Mouse (Mus musculus) heart, postnatal 0 days (tissue): Measurements from ENCODE around the gene Gm10563. TPM values are rescaled to one million over a fixed set of nuclear protein-coding genes. Genes with fewer than 3 reads are reported as not detected.

Source experiments
- ATAC-seq: fragments of 200-750 bp; cut with Nextera tagmentation; 2 replicates; pipeline ENCODE4 v1.8.0; 2017; ENCODE audit warnings: low read depth, moderate number of reproducible peaks, moderate library complexity; ENCODE audit not compliant: insufficient read depth
- DNase-seq: peaks from one replicate; pipeline ENCODE4 v3.0.0-alpha.2; 2016; ENCODE audit warnings: low spot score
- H3K27ac ChIP-seq: fragments of 300-500 bp; sonication (generic); 2 replicates; pipeline ENCODE4 v1.5.1; 2014; ENCODE audit warnings: low read depth, mild to moderate bottlenecking
- H3K27me3 ChIP-seq: fragments of 300-500 bp; sonication (generic); 2 replicates; pipeline ENCODE4 v1.6.1; 2014; ENCODE audit warnings: low read length, mixed read lengths; ENCODE audit not compliant: control insufficient read depth, insufficient read depth
- H3K36me3 ChIP-seq: fragments of 300-500 bp; sonication (generic); replicated peaks from 2 replicates; pipeline ENCODE4 v1.6.1; 2014; ENCODE audit warnings: low read length, mixed read lengths; ENCODE audit not compliant: control insufficient read depth, insufficient read depth
- H3K4me1 ChIP-seq: fragments of 300-500 bp; sonication (generic); 2 replicates; pipeline ENCODE4 v1.6.1; 2014; ENCODE audit warnings: antibody characterized with exemption; ENCODE audit not compliant: control insufficient read depth, insufficient read depth
- H3K4me2 ChIP-seq: fragments of 300-500 bp; sonication (generic); 2 replicates; pipeline ENCODE4 v1.6.1; 2014; ENCODE audit warnings: low read depth, mild to moderate bottlenecking, low read length, moderate library complexity
- H3K4me3 ChIP-seq: fragments of 300-500 bp; sonication (generic); 2 replicates; pipeline ENCODE4 v1.5.1; 2014; ENCODE audit warnings: low read depth, low read length
- H3K9ac ChIP-seq: fragments of 300-500 bp; sonication (generic); replicated peaks from 2 replicates; pipeline ENCODE4 v1.6.1; 2014; ENCODE audit warnings: low read depth, low read length, mixed read lengths
- H3K9me3 ChIP-seq: fragments of 300-500 bp; sonication (generic); replicated peaks from 2 replicates; pipeline ENCODE4 v1.6.1; 2016; ENCODE audit warnings: low read length; ENCODE audit not compliant: control insufficient read depth
- CTCF ChIP-seq: IDR thresholded peaks from 2 replicates; pipeline ENCODE4 v1.5.1; 2016; ENCODE audit warnings: antibody characterized with exemption, control low read depth, low read depth
- EP300 ChIP-seq: IDR thresholded peaks from 2 replicates; pipeline ENCODE4 v1.6.1; 2016; ENCODE audit warnings: antibody characterized with exemption, low read depth
- WGBS: fragments of 180-500 bp; shearing (Covaris S2); extraction: QIAGEN DNeasy Blood & Tissue Kit; methylation state at CpG from one replicate; pipeline ENCODE4 v1.1.7; 2014; 5-methylcytosine and 5-hydroxymethylcytosine counted together
- polyA plus RNA-seq: library from polyadenylated mRNA; unstranded; fragments of >200 nt; fragmentation: Nextera tagmentation; extraction: Ambion mirVana; gene quantifications from 2 replicates; pipeline ENCODE4 v1.2.1, GENCODE M21; 2015
- total RNA-seq: library from RNA; depleted of rRNA; stranded (reverse); fragments of >200 nt; gene quantifications from 2 replicates; pipeline ENCODE4 v1.2.3, GENCODE M21; 2014; ENCODE audit warnings: low replicate concordance

Gm10563 gene
- total and polyA plus RNA-seq, 2 experiments from 2014 or later, result not detected

GRCm38 (mm10) chr4:155580420-155580819 is 64.8 kb downstream of the Gm10563 start:
- DNase-seq (peak; percentile 31), ATAC-seq (no peak)
- Histone ChIP-seq H3K27me3 (no peaks in the 10 kb centered on the region), H3K9me3 (no peaks in the 10 kb centered on the region), H3K9ac (no peak overlapping the region), H3K4me2 (no peak overlapping the region), H3K36me3 (peaks cover 60% of the 10 kb centered on the region), H3K4me1 (no peaks in the 10 kb centered on the region), H3K4me3 (no peak overlapping the region), H3K27ac (no peak overlapping the region)
- WGBS, result 29% methylated on average over 1 of the region's 1 CpGs
- no peak for TF ChIP-seq EP300
- TF ChIP-seq CTCF, result peak; percentile 82

DNA sequence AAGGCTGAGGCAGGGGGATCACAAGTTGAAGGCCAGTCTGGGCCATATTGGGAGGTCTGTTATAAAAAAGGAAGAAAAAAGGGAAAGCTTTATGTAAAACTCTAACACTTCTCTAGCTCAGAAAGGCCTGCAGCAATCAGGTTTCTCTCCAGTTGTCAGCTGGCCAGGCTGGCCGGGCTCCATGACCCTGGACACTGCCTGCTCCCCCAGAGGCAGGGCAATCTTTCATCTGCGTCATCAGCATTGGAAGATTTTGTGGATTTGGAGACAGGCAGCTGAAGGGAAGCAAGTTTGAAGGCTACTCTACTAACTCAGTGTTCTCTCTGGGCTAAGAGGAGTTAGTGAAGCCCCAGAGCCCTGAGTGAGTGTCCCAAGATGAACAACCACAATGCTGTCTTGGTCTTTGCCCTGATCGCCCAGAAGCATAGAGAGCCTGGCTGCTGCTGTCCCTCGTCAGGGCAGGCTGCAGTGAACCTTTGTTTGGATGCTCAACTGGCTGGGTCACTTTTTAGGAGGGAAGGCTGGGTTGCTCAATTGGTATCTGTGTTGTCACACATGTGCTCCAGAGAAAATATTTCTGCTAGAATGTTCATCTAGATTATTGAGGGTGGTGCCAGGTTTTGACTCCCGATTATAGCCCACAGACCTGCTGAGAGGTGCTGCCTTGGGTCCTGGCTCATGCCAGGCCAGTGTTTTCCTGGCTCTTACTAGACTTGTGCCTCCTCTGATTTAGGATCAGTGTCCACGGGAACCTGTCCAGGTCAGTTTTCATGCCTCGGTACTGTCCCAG is 66.7 kb downstream of the Gm10563 start:
- Histone ChIP-seq H3K27ac (no peak overlapping the region), H3K4me3 (no peak overlapping the region), H3K4me1 (no peaks in the 10 kb centered on the region), H3K9me3 (no peaks in the 10 kb centered on the region), H3K9ac (no peak overlapping the region), H3K4me2 (no peak overlapping the region), H3K27me3 (no peaks in the 10 kb centered on the region), H3K36me3 (peaks cover 41% of the 10 kb centered on the region)
- ATAC-seq, result no peak
- 76% methylated on average over 7 of the region's 7 CpGs for WGBS
- TF ChIP-seq CTCF (no peak), EP300 (no peak)
- no peak for DNase-seq

DNA sequence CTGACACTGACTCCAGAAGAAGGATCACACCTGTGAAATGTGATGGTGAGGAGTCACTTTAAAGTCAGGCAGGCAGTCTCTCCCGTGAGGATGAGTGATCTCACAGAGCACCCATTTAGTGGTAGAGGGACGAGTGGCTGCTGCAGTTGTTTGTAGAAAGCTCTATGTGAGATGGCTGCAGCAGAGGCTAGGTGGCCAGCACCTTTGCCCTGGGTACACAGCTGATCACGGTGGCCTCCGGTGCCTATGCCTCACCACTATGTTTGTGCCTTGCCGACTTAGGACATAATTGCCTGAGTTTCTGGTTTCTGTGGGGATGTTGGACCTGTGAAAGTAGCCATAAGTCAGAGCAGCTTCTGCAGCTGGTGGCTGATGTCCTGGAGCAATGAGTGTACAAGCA is 67.5 kb downstream of the Gm10563 start:
- Histone ChIP-seq H3K9me3 (no peaks in the 10 kb centered on the region), H3K27ac (no peak overlapping the region), H3K4me3 (no peak overlapping the region), H3K36me3 (peaks cover 33% of the 10 kb centered on the region), H3K4me2 (no peak overlapping the region), H3K9ac (no peak overlapping the region), H3K4me1 (no peaks in the 10 kb centered on the region), H3K27me3 (no peaks in the 10 kb centered on the region)
- 81% methylated on average over 5 of the region's 5 CpGs for WGBS
- DNase-seq, result no peak
- no peak for TF ChIP-seq CTCF
- TF ChIP-seq EP300, result no peak
- ATAC-seq, result no peak

DNA sequence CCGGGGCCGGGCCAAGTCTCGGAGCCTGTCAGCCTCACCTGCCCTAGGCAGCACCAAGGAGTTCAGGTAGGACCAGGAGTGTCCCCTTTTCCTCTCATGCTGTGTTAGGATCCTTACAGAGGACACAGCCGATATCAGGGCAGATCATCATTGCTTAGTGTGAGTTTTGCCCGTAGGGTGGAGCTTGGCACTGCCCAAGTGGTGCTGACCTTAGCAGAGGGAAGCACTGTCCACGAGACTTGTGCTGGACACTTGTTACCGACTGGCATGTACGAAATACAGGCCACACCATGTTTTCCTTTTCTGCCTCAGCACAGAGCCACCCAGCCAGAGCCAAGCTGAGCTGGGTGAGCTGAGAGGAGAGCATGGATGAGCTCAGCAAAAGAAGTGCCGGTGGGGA is 68.1 kb downstream of the Gm10563 start:
- Histone ChIP-seq H3K36me3 (peaks cover 27% of the 10 kb centered on the region), H3K9me3 (no peaks in the 10 kb centered on the region), H3K27ac (no peak overlapping the region), H3K4me3 (no peak overlapping the region), H3K4me1 (no peaks in the 10 kb centered on the region), H3K27me3 (no peaks in the 10 kb centered on the region), H3K4me2 (no peak overlapping the region), H3K9ac (no peak overlapping the region)
- no peak for ATAC-seq
- 87% methylated on average over 9 of the region's 9 CpGs for WGBS
- no peak for DNase-seq
- TF ChIP-seq CTCF, result no peak
- TF ChIP-seq EP300, result no peak

DNA sequence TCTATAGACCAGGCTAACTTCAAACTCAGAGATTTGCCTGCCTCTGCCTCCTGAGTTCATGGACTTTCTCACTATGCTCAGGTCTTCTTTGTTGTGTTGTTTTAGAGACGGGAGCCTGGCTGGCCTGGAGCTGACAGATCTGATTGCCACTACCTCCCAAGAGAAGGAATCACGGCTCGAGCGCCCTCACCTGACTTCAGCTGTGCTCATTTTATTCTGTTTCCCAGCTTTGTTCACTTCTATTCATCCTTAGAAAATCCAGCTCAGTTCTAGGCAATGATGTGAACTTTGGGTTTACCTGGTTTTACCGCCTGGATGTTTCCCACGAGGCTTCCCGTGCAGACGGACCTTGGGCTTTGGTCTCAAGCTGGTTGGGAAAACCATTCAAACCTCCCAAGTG is 69.7 kb downstream of the Gm10563 start:
- ATAC-seq, result no peak
- no peaks in the 10 kb centered on the region for H3K27me3 ChIP-seq
- peaks cover 27% of the 10 kb centered on the region for H3K36me3 ChIP-seq
- H3K4me2 ChIP-seq, result no peak overlapping the region
- no peak overlapping the region for H3K4me3 ChIP-seq
- no peak overlapping the region for H3K27ac ChIP-seq
- WGBS, result 88% methylated on average over 8 of the region's 8 CpGs
- no peak for TF ChIP-seq CTCF
- TF ChIP-seq EP300, result no peak
- no peaks in the 10 kb centered on the region for H3K9me3 ChIP-seq
- no peak overlapping the region for H3K9ac ChIP-seq
- 0 out of 2 replicates have a peak, but pooled peaks cover 4% of the 10 kb centered on the region for H3K4me1 ChIP-seq
- DNase-seq, result no peak

DNA sequence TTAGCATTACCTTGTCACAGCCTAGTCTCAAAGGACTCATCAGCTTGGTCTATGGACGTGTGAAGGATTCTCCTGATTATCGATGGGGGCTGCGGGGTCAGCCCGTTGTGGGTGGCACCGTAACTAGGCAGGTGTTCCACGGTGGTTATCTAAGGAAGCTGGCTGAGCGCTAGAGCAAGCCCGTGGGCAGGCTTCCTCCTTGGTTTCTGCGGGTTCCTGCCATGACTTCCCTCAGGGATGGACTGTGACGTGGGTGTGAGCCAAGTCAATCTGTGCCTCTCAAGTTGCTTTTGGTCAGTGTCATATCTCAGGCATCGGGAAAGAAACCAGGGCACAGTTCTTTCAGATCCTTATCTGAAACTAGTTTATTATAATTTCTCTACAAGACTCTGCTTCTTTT is 70.3 kb downstream of the Gm10563 start:
- no peaks in the 10 kb centered on the region for H3K9me3 ChIP-seq
- TF ChIP-seq CTCF, result no peak
- TF ChIP-seq EP300, result no peak
- 66% methylated on average over 11 of the region's 11 CpGs for WGBS
- DNase-seq (no peak), ATAC-seq (no peak)
- no peak overlapping the region for H3K27ac ChIP-seq
- H3K27me3 ChIP-seq, result no peaks in the 10 kb centered on the region
- 0 out of 2 replicates have a peak, but pooled peaks cover 4% of the 10 kb centered on the region for H3K4me1 ChIP-seq
- no peak overlapping the region for H3K9ac ChIP-seq
- H3K4me2 ChIP-seq, result no peak overlapping the region
- peaks cover 27% of the 10 kb centered on the region for H3K36me3 ChIP-seq
- H3K4me3 ChIP-seq, result no peak overlapping the region
